Mouse (Mus musculus): Measurements from ENCODE around the gene Sec61a1. TPM values are rescaled to one million over a fixed set of nuclear protein-coding genes. Genes with fewer than 3 reads are reported as not detected.

The Sec61a1 gene
- polyA plus RNA-seq, 1 experiment from 2014 or later, result 157 TPM

- ATAC-seq (ENCODE audit: low FRiP score, low TSS enrichment), result no peak
- WGBS, result 21% methylated on average over 4 of the region's 4 CpGs
Observed at GRCm38 (mm10) chr6:88549137-88549814, 30.6 kb upstream of the Sec61a1 start.

DNA sequence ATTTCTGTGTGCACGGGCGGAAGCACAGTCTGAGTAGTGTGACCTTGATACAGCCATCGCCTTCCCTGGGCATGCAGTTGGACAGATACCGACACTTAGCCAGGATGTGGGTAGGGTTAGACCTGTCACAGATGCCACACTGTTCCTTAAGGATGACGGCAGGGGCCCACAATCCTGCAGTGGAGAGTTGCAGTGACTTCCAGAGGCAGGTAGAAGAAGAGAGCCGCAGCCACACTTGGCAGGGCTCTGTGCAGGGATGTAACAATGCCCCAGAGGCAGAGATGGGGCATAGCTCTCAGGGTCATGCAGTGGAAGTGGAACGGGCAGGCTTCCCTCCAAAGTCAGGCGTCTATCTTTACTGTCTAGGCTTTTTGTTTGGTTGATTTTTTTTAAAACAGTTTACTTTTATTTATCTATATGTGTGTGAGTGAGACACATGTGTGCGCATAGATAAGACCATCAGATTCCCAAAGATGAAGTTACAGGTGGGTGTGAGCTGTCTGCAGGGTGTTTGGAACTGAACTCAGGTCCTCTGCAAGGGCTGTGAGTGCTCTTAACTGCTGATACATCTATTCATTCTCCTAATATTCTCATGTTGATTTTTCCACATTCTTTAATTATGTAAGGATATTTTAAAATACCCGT lies 29.8 kb upstream of the Sec61a1 start:
- DNase-seq (no peak), ATAC-seq (ENCODE audit: low FRiP score, low TSS enrichment) (no peak)
- no peak overlapping the region for H3K9ac ChIP-seq (replicated peaks; ENCODE audit: low read length)
- H3K4me2 ChIP-seq (ENCODE audit: low read length), result no peak overlapping the region
- H3K9me3 ChIP-seq (ENCODE audit: control insufficient read depth, low read length), result no peaks in the 10 kb centered on the region
- no peaks in the 10 kb centered on the region for H3K27me3 ChIP-seq (ENCODE audit: control insufficient read depth, insufficient read depth, low read length)
- no peaks in the 10 kb centered on the region for H3K36me3 ChIP-seq (ENCODE audit: control insufficient read depth, insufficient read depth, low read length)
- H3K4me1 ChIP-seq (ENCODE audit: control insufficient read depth, insufficient read depth, low read length), result peaks cover 12% of the 10 kb centered on the region
- WGBS, result 87% methylated on average over 10 of the region's 10 CpGs
- H3K27ac ChIP-seq (replicated peaks; ENCODE audit: low read depth, low read length), result no peak overlapping the region
- no peak overlapping the region for H3K4me3 ChIP-seq (replicated peaks; ENCODE audit: low read depth, low read length)

More at GRCm38 (mm10) chr6:88549137-88549814, 30.6 kb upstream of the Sec61a1 start:
- H3K4me3 ChIP-seq (replicated peaks; ENCODE audit: low read depth, low read length), result no peak overlapping the region
- peak; percentile 88 for DNase-seq
- no peak overlapping the region for H3K4me2 ChIP-seq (ENCODE audit: low read length)
- H3K36me3 ChIP-seq (ENCODE audit: control insufficient read depth, insufficient read depth, low read length), result no peaks in the 10 kb centered on the region
- no peak overlapping the region for H3K9ac ChIP-seq (replicated peaks; ENCODE audit: low read length)
- no peaks in the 10 kb centered on the region for H3K9me3 ChIP-seq (ENCODE audit: control insufficient read depth, low read length)
- peaks cover 12% of the 10 kb centered on the region for H3K4me1 ChIP-seq (ENCODE audit: control insufficient read depth, insufficient read depth, low read length)
- no peak overlapping the region for H3K27ac ChIP-seq (replicated peaks; ENCODE audit: low read depth, low read length)
- H3K27me3 ChIP-seq (ENCODE audit: control insufficient read depth, insufficient read depth, low read length), result no peaks in the 10 kb centered on the region

DNA sequence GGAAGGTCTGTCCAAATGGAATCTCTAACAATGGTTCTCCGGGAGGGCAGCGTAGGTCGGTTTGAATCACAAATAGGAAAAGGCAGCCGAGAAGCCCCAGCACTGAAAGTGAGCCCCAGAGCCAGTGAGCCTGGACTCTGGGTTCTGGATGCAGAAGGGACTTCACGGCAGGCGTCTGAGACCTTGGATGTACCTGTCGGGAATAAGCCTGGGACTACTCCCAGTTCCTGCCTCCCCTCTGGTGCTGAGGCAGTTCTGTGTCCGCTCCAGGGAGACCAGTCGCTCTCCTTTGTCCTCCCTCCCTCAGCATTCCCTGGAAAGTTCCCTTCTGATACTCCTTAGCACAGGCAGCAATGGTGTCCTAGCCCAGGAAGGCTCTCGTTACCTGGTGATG lies 26.7 kb upstream of the Sec61a1 start:
- ATAC-seq (ENCODE audit: low FRiP score, low TSS enrichment) (no peak), DNase-seq (no peak)
- Histone ChIP-seq H3K9ac (replicated peaks; ENCODE audit: low read length) (peak overlapping the region; percentile 34), H3K27ac (replicated peaks; ENCODE audit: low read depth, low read length) (peak overlapping the region; percentile 77), H3K4me1 (ENCODE audit: control insufficient read depth, insufficient read depth, low read length) (peaks cover 12% of the 10 kb centered on the region), H3K4me2 (ENCODE audit: low read length) (peak overlapping the region; percentile 28), H3K4me3 (replicated peaks; ENCODE audit: low read depth, low read length) (no peak overlapping the region), H3K27me3 (ENCODE audit: control insufficient read depth, insufficient read depth, low read length) (no peaks in the 10 kb centered on the region), H3K36me3 (ENCODE audit: control insufficient read depth, insufficient read depth, low read length) (no peaks in the 10 kb centered on the region), H3K9me3 (ENCODE audit: control insufficient read depth, low read length) (no peaks in the 10 kb centered on the region)
- 9% methylated on average over 10 of the region's 10 CpGs for WGBS

DNA sequence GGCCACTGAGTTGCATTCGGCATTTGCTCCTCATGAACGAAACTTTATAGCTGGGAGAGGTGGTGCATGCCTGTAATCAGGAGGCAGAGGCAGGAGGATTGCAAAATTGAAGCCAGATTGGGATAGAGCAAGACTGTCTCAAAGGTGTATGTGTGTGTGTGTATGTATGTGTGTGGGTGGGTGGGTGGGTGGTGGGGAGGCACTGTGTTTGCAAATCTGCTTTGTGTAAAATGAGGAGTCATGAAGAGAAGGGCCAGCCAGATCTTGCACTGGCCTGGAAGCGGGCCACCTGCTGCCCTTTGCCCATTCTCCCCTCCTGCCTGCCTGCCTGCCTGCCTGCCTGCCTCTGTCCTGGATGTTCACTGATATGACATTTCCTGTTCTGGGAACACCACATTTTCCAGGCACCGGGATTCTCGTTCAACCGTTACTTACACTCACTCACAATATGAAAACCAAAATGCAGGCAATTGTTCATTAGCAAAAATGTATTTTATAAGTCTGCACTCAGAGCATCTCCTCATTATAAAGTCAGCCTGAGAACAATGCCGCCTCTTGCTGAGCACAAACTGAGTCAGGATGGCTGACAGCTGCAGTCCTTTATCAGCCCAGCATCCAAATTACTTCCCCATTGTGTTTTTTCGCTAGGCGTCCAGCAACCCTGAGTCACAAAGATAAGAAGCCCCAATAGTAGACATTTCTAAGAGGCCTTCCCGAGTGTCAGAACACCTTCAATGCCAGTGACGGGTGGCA lies 26.1 kb upstream of the Sec61a1 start:
- Histone ChIP-seq H3K27me3 (ENCODE audit: control insufficient read depth, insufficient read depth, low read length) (no peaks in the 10 kb centered on the region), H3K4me1 (ENCODE audit: control insufficient read depth, insufficient read depth, low read length) (peaks cover 12% of the 10 kb centered on the region), H3K9ac (replicated peaks; ENCODE audit: low read length) (peak overlapping the region; percentile 34), H3K4me3 (replicated peaks; ENCODE audit: low read depth, low read length) (no peak overlapping the region), H3K4me2 (ENCODE audit: low read length) (peak overlapping the region; percentile 28), H3K27ac (replicated peaks; ENCODE audit: low read depth, low read length) (peak overlapping the region; percentile 77), H3K9me3 (ENCODE audit: control insufficient read depth, low read length) (no peaks in the 10 kb centered on the region), H3K36me3 (ENCODE audit: control insufficient read depth, insufficient read depth, low read length) (no peaks in the 10 kb centered on the region)
- 21% methylated on average over 11 of the region's 11 CpGs for WGBS
- peak; percentile 57 for DNase-seq
- no peak for ATAC-seq (ENCODE audit: low FRiP score, low TSS enrichment)

- H3K4me2 ChIP-seq (ENCODE audit: low read length), result no peak overlapping the region
- H3K4me1 ChIP-seq (ENCODE audit: control insufficient read depth, insufficient read depth, low read length), result peaks cover 12% of the 10 kb centered on the region
- no peak overlapping the region for H3K9ac ChIP-seq (replicated peaks; ENCODE audit: low read length)
- WGBS, result 85% methylated on average over 3 of the region's 3 CpGs
- peak overlapping the region; percentile 77; the same call in 1 of the 2 replicates for H3K27ac ChIP-seq (replicated peaks; ENCODE audit: low read depth, low read length)
- no peaks in the 10 kb centered on the region for H3K36me3 ChIP-seq (ENCODE audit: control insufficient read depth, insufficient read depth, low read length)
- no peak overlapping the region for H3K4me3 ChIP-seq (replicated peaks; ENCODE audit: low read depth, low read length)
- no peak for DNase-seq
- ATAC-seq (ENCODE audit: low FRiP score, low TSS enrichment), result no peak
- no peaks in the 10 kb centered on the region for H3K27me3 ChIP-seq (ENCODE audit: control insufficient read depth, insufficient read depth, low read length)
- H3K9me3 ChIP-seq (ENCODE audit: control insufficient read depth, low read length), result no peaks in the 10 kb centered on the region
Observed at GRCm38 (mm10) chr6:88544241-88544640, 25.5 kb upstream of the Sec61a1 start.

DNA sequence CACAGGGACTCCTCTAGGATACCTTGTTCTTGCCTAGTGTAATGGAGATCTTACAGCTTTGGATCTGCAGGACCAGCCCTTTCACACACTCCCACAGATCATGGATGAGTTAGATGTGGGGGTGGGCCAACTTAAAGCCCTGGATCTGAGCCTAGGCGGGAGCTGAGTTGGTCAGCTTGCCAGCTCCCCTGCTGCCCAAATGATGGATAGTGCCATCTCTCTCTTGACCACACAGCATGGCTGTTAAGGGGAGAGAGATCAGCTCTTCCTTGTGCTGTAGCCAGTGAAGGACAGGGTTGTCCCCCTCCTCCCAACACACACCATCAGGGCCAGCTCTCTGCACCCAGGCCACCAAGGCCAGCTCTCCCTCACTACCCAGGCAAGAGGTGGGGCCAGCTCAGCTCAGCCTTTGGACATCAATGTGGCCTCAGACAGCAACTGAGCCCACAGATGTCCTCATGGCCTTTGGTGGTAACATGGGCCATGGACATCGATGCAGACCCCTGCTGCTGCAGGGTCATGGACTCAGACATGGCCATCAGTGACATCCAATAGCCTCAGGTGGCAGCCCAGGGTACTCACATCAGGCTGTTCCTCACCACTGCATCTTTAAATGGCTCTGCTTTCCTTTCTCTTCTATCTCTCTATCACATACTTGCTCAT lies 21.5 kb upstream of the Sec61a1 start:
- DNase-seq (no peak), ATAC-seq (ENCODE audit: low FRiP score, low TSS enrichment) (no peak)
- Histone ChIP-seq H3K4me3 (replicated peaks; ENCODE audit: low read depth, low read length) (no peak overlapping the region), H3K36me3 (ENCODE audit: control insufficient read depth, insufficient read depth, low read length) (no peaks in the 10 kb centered on the region), H3K4me2 (ENCODE audit: low read length) (no peak overlapping the region), H3K4me1 (ENCODE audit: control insufficient read depth, insufficient read depth, low read length) (peaks cover 5% of the 10 kb centered on the region), H3K27ac (replicated peaks; ENCODE audit: low read depth, low read length) (no peak overlapping the region), H3K9ac (replicated peaks; ENCODE audit: low read length) (no peak overlapping the region), H3K27me3 (ENCODE audit: control insufficient read depth, insufficient read depth, low read length) (no peaks in the 10 kb centered on the region), H3K9me3 (ENCODE audit: control insufficient read depth, low read length) (no peaks in the 10 kb centered on the region)
- WGBS, result 95% methylated on average over 2 of the region's 2 CpGs

DNA sequence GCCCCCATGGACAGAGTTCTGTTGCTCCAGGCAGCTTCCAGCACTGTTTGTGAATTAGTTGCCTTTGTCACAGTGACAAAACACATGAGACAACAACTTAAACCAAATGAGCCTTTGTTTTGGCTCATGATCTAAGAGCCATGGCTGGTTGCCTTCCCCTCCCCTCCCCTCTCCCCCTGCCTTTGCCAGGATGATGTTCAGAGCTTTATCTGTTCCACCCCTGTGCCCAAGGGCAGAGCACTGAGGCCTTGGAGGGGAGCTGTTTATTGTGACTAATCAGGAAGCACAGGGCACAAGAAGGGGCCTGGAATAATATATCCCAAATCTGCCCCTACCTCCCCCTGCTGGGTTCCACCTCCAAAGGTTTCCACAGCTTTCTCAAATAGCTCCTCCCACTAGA lies 11.6 kb upstream of the Sec61a1 start:
- no peaks in the 10 kb centered on the region for H3K36me3 ChIP-seq (ENCODE audit: control insufficient read depth, insufficient read depth, low read length)
- H3K27me3 ChIP-seq (ENCODE audit: control insufficient read depth, insufficient read depth, low read length), result no peaks in the 10 kb centered on the region
- no peak overlapping the region for H3K9ac ChIP-seq (replicated peaks; ENCODE audit: low read length)
- no peak overlapping the region for H3K27ac ChIP-seq (replicated peaks; ENCODE audit: low read depth, low read length)
- no peak overlapping the region for H3K4me3 ChIP-seq (replicated peaks; ENCODE audit: low read depth, low read length)
- no peak for DNase-seq
- H3K9me3 ChIP-seq (ENCODE audit: control insufficient read depth, low read length), result no peaks in the 10 kb centered on the region
- no peak for ATAC-seq (ENCODE audit: low FRiP score, low TSS enrichment)
- no peaks in the 10 kb centered on the region for H3K4me1 ChIP-seq (ENCODE audit: control insufficient read depth, insufficient read depth, low read length)
- H3K4me2 ChIP-seq (ENCODE audit: low read length), result no peak overlapping the region

GRCm38 (mm10) chr6:88524056-88524455 lies 5.4 kb upstream of the Sec61a1 start:
- no peak for DNase-seq
- ATAC-seq (ENCODE audit: low FRiP score, low TSS enrichment), result no peak
- no peak overlapping the region for H3K9ac ChIP-seq (replicated peaks; ENCODE audit: low read length)

More at GRCm38 (mm10) chr6:88524056-88524455, 5.4 kb upstream of the Sec61a1 start:
- Histone ChIP-seq H3K36me3 (ENCODE audit: control insufficient read depth, insufficient read depth, low read length) (no peaks in the 10 kb centered on the region), H3K4me3 (replicated peaks; ENCODE audit: low read depth, low read length) (no peak overlapping the region), H3K9me3 (ENCODE audit: control insufficient read depth, low read length) (no peaks in the 10 kb centered on the region), H3K4me1 (ENCODE audit: control insufficient read depth, insufficient read depth, low read length) (peaks cover 8% of the 10 kb centered on the region), H3K27ac (replicated peaks; ENCODE audit: low read depth, low read length) (no peak overlapping the region), H3K4me2 (ENCODE audit: low read length) (no peak overlapping the region), H3K27me3 (ENCODE audit: control insufficient read depth, insufficient read depth, low read length) (no peaks in the 10 kb centered on the region)
- 87% methylated on average over 4 of the region's 4 CpGs for WGBS
